Mouse (Mus musculus) adipocyte (in vitro differentiated cells): ENCODE measurements at regions not wholly inside any gene's neighbourhood (a gene's known extent, or its start where the extent isn't known, plus 50 kb on each side); places are given as distances from the start of the nearest gene placed in this dataset.

Experiments
- DNase-seq: peaks from one replicate; pipeline ENCODE4 v3.0.0-alpha.2; 2016; ENCODE audit warnings: low spot score

- no peak for DNase-seq
Observed at GRCm38 (mm10) chr13:69433461-69434323, 99.9 kb upstream of the Nsun2 start.

GRCm38 (mm10) chr13:69439486-69439885 lies 94.1 kb upstream of the Nsun2 start:
- DNase-seq = no peak

- DNase-seq = no peak
Observed at GRCm38 (mm10) chr13:69441798-69442197, 91.7 kb upstream of the Nsun2 start.

GRCm38 (mm10) chr13:69445611-69446010 lies 87.9 kb upstream of the Nsun2 start:
- no peak for DNase-seq
